Mouse (Mus musculus) cerebellum, postnatal 4 days (tissue): ENCODE data around the gene Samd8.

Source experiments
- DNase-seq, 2 experiments: peaks; one replicate each; pipeline ENCODE4 v3.0.0; 2022; ENCODE audit warnings: low spot score in 2 of 2, mixed read lengths in 1 of 2

Samd8 gene

GRCm38 (mm10) chr14:21825786-21826491 lies 75.6 kb downstream of the Samd8 start:
- DNase-seq: peak in 1 of 2 experiments; percentile 18

- peak; percentile 89 to 95 for DNase-seq
Measured at GRCm38 (mm10) chr14:21830876-21831767, 80.8 kb downstream of the Samd8 start.

GRCm38 (mm10) chr14:21831830-21832403 lies 81.6 kb downstream of the Samd8 start:
- no peak for DNase-seq

- DNase-seq: no peak
Measured at GRCm38 (mm10) chr14:21838336-21839017, 88.1 kb downstream of the Samd8 start.

- peak in 1 of 2 experiments; percentile 9 for DNase-seq
Measured at GRCm38 (mm10) chr14:21841819-21842592, 91.7 kb downstream of the Samd8 start.

GRCm38 (mm10) chr14:21843263-21843662 lies 92.9 kb downstream of the Samd8 start:
- DNase-seq: peak in 1 of 2 experiments; percentile 16

GRCm38 (mm10) chr14:21846827-21847380 lies 96.6 kb downstream of the Samd8 start:
- no peak for DNase-seq

- peak in 1 of 2 experiments; percentile 71 for DNase-seq
Measured at GRCm38 (mm10) chr14:21847381-21848165, 97.2 kb downstream of the Samd8 start.
